Mouse (Mus musculus) cortical plate, adult 2 months (tissue): Measurements from ENCODE around the gene Gm6793.

Experiments used
- CTCF ChIP-seq: fragments of 200-500 bp; IDR thresholded peaks from 2 replicates; pipeline ENCODE4 v1.5.1; 2011; ENCODE audit warnings: mild to moderate bottlenecking, control low read depth, low read length; ENCODE audit not compliant: insufficient read depth; ENCODE audit errors: extremely low read depth
- POLR2A ChIP-seq: fragments of 200-500 bp; IDR thresholded peaks from 2 replicates; pipeline ENCODE4 v1.6.1; 2011; ENCODE audit warnings: mild to moderate bottlenecking, low read length, control low read depth; ENCODE audit not compliant: insufficient read depth; ENCODE audit errors: extremely low read depth

GRCm38 (mm10) chr8:111968991-111969390, 45.8 kb downstream of the Gm6793 start:
- TF ChIP-seq CTCF (no peak), POLR2A (no peak)
